Mouse (Mus musculus) layer of hippocampus, adult 8-10 months (tissue): ENCODE measurements around the gene Psmd11. TPM values are rescaled to one million over a fixed set of nuclear protein-coding genes. Genes with fewer than 3 reads are reported as not detected.
A peak's percentile ranks its signal among the peaks of the same experiment; 100 is the strongest.

Experiments
- DNase-seq, 2 experiments: peaks; one replicate each; pipeline ENCODE4 v3.0.0; 2022; ENCODE audit warnings: low spot score in 2 of 2
- total RNA-seq, 4 experiments: library from RNA; stranded (reverse); gene quantifications; 2 replicates each; pipeline ENCODE4 v1.2.4; 2022

Gene Psmd11
- total RNA-seq, 4 experiments from 2014 or later, result 105 to 116 (median 107) TPM

DNA sequence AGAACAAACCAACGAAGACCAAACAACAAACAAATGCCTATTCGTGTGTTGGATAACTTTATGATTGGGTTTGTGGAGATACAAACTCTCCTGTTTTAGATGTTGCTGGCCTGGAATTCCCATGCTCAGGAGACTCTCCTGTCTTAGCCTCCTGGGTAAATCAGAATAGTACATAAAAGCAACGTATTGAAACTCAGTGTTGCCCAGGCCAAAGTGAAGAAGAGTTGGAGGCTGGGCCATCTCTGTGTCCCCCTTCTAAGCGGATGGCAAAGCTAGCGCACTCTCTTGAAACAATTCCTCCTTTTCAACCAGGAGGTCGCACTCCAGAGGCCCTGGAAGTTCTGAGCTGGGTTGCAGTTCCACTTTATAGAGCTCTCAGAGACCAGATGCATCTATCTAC, 74.9 kb downstream of the Psmd11 start:
- no peak for DNase-seq

DNA sequence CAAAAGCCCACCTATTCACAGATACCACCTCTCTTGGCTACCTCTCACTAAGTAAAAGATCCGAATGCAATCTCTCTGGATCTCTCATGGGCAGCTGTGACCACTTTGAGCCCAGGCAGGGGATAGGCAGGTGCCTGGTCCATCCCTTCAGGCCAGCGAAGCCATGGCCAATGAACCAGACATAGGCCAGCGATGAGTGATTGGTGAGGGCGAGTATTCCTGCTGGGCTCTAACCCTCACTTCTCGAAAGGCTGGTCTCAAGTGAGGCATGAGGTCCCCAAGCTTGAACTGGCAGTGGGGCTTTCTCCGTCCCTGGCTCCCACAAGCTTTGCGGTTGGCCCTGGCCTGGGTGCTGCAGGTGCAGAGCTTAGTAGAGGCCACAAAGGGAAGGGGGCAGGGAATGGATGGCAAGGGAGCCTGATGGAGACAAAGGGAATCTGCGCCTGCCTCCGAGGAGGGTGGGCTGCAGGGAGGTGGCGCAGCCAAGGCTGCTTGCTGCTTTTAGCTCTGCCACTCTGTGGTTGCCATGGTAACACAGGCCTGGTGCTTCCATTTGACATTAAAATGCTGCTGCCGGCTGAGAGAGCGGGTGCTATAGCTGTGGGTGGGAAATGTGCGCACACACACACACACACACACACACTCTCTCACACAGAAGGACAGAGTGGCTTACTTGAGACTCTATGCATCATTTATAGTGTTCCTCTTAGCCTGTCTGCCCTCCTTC, 75.5 kb downstream of the Psmd11 start:
- DNase-seq, result peak; percentile 95 to 96

DNA sequence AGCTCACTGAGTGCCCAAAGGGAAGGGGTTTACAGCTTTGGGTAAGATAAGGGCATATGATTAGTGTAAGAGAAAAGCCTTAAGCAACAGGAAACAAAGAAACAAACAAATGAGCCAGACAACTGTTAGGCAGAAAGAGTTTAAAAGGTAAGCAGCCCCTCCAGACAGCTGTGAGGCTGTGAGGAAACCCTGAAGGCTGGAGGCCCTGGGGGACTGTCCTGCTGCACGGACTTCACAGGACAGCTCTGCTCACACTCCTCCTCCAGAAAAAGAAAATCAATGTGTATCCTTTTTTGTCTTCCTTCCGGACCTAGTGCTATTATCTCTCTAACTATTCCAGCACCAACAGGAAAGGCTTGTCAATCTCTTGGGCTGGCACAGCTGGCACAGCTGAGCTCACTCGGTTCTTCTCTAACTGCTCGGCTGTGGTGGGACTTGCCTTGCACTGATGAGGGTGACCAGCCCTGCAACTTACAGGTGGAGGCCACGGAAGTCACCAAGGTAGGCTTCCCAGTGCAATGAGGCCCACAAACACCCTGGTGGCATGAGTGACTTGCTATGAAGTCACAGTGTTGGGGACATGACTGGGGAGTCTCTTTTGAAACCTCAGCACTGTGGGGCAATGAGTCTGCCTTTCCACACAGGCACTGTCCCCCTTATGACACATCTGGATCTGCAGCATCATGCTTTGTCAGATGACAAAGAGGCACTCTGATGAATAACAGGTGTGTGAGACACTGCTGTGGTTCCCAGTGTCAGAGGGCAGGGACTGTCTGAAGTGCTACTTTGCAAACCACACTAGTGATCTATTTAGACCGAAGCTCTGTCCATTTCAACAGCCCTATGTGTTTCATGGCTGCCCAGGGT, 76.3 kb downstream of the Psmd11 start:
- DNase-seq, result no peak

GRCm38 (mm10) chr11:80505581-80505980, 77.2 kb downstream of the Psmd11 start:
- DNase-seq, result no peak

- DNase-seq, result no peak
Measured at GRCm38 (mm10) chr11:80506483-80506882, 78.1 kb downstream of the Psmd11 start.

- DNase-seq, result no peak
Measured at GRCm38 (mm10) chr11:80507791-80508190, 79.4 kb downstream of the Psmd11 start.

GRCm38 (mm10) chr11:80508361-80509175, 80.2 kb downstream of the Psmd11 start:
- no peak for DNase-seq

- DNase-seq, result no peak
Measured at GRCm38 (mm10) chr11:80509176-80509506, 80.7 kb downstream of the Psmd11 start.

DNA sequence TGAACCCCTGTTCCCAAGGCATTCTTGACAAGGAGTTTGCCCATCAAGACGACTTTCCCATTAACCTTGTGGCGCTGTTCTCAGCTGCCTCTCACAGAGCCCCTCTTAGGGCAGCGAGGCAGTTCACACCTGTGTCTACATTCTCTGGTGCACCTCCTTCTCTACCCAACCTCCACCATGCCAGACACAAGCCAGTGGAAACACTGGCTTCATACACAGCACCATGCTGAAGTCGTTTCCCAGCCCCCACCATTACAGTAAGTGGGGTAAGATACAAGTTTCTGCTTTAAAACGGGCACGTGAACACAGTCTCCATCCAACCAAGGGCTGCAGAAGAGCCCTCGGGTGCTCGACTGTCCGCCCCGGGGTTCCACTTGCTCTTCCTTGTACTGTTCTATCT, 81.7 kb downstream of the Psmd11 start:
- DNase-seq, result no peak

GRCm38 (mm10) chr11:80512313-80513056, 84.1 kb downstream of the Psmd11 start:
- no peak for DNase-seq

- no peak for DNase-seq
Measured at GRCm38 (mm10) chr11:80513796-80514195, 85.4 kb downstream of the Psmd11 start.

DNA sequence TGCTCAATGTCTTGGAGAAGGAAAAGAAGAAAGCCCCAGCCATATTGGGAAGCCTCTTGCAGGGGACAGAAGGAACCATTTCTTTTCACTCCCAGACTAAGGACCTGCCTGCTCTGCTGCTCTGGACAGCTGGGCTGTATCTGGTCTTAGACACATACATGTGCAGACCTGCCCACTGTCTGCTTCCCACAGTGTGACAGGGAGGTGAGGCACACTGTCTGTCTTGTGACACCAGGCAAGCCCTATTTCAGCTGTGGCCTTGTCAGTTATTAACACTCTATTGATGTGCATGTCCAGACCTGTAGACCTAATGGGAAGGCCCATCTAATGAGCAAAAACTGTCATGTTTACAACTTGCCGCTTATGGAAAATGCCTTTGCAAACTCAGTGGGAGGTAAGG, 86.9 kb downstream of the Psmd11 start:
- no peak for DNase-seq

GRCm38 (mm10) chr11:80515895-80516294, 87.5 kb downstream of the Psmd11 start:
- DNase-seq, result no peak

DNA sequence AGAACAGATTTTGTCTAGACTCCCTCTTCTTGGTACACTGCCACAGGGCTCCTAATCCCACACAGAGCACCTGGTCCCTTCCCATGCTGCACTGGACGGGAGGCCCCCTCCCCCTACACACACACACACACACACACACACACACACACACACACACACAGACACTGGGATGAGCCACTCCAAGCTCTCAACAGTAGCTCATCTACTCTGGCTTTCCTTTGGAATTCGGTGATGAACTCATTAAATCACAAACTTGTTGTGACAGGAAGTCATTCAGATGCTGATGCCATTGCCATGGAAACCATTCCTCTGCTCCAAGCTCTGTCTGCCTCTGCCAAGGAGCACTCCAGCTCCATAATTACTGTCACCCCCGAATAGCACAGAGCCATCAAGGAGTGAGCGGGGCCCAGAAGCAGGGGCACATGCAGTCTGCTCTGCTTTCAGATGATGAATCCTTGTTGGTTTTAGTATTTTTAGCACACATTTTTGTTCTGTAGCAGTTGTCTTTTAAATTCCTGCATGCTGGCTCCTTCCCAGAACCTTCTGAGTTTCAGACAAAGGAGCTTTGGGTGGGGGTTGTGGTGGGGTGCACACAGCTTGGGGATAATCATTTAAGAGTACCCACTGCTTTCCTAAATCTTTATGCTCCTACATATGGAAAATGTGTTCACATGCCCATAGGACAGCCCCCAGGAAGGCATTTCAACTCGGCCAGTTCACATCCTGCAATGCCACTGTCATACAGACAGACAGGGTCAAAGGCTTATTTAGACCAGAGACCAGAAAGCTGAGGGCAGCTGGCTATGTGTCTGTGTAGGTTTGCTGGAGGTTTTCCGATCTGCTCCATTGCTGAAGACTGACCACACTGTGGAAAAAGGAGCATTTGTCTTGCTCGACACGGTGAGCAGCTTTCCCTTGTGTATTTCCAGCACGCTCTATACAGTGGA, 90.3 kb downstream of the Psmd11 start:
- peak; percentile 70 to 83 for DNase-seq

DNA sequence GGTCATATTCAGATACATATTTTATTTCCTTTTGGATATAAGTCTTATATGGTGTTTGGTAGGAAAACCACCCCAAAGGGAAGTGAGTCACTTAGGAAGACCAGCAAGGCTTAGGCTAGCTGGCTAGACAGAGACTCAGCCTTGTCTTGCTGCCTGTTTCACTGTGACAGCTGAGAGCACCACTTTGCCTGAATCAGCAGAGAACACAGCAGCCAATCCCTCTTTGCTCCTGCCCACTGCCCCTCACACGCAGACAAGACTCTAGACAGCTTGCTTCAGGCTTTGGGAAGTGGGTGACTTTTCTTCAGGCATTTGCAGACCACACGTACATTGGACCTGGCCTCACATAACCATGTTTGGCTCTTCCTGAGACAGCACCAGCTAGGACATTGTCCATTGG, 92.7 kb downstream of the Psmd11 start:
- DNase-seq, result no peak

Other genes with a start within 250 kb of the Psmd11 start
- 1 to 10 TPM; 4.9 to 7.3 (median 5.6) TPM for gene Rnf135, start 244.8 kb upstream of the Psmd11 start, total RNA-seq
- gene Rhot1, start 219.6 kb upstream of the Psmd11 start, total RNA-seq, result 10 to 100 TPM; 61.3 to 76.0 (median 67.7) TPM
- 10 to 100 TPM; 26.0 to 29.6 (median 28.2) TPM for gene Rhbdl3, start 127.7 kb upstream of the Psmd11 start, total RNA-seq
- 10 to 100 TPM; 51.4 to 57.8 (median 53.7) TPM for gene 5730455P16Rik, start 50.6 kb upstream of the Psmd11 start, total RNA-seq
- gene Zfp207, start 45.3 kb upstream of the Psmd11 start, total RNA-seq, result 100 to 1,000 TPM; 119 to 202 (median 151) TPM
- gene Cdk5r1, start 48.4 kb downstream of the Psmd11 start, total RNA-seq, result 100 to 1,000 TPM; 180 to 207 (median 189) TPM